Mouse (Mus musculus): ENCODE measurements at regions not wholly inside any gene's neighbourhood (a gene's known extent, or its start where the extent isn't known, plus 50 kb on each side); places are given as distances from the start of the nearest gene placed in this dataset.
"Not testable (repeated sequence)": the region's sequence is repeated elsewhere in the genome, so short reads cannot be mapped to it uniquely, and the experiment has no call there.

- no peak for DNase-seq (ENCODE audit: low spot score in 2 of 2)
These were observed 134.8 kb upstream of the Bcor start for GRCm38 (mm10) chrX:12294941-12295340.

GRCm38 (mm10) chrX:12296264-12297053 is 136.3 kb upstream of the Bcor start:
- no peak for DNase-seq (ENCODE audit: low spot score in 2 of 2)

GRCm38 (mm10) chrX:12298609-12299008 is 138.5 kb upstream of the Bcor start:
- DNase-seq (ENCODE audit: low spot score in 2 of 2): no peak

- DNase-seq (ENCODE audit: low spot score in 2 of 2): no peak
These were observed 139.1 kb upstream of the Bcor start for GRCm38 (mm10) chrX:12299236-12299635.

- DNase-seq (ENCODE audit: low spot score in 2 of 2): no peak
These were observed 144.5 kb upstream of the Bcor start for GRCm38 (mm10) chrX:12304678-12305077.

- DNase-seq (ENCODE audit: low spot score in 2 of 2): no peak
These were observed 146.8 kb upstream of the Bcor start for GRCm38 (mm10) chrX:12306940-12307339.

- DNase-seq (ENCODE audit: low spot score in 2 of 2): no peak
These were observed 152.4 kb upstream of the Bcor start for GRCm38 (mm10) chrX:12312534-12312933.

- DNase-seq (ENCODE audit: low spot score in 2 of 2): no peak
These were observed 155.5 kb upstream of the Bcor start for GRCm38 (mm10) chrX:12315658-12316057.

- not testable (repeated sequence) for DNase-seq (ENCODE audit: low spot score in 2 of 2)
These were observed 157.3 kb upstream of the Bcor start for GRCm38 (mm10) chrX:12317488-12317887.

GRCm38 (mm10) chrX:12318848-12319651 is 158.9 kb upstream of the Bcor start:
- DNase-seq (ENCODE audit: low spot score in 2 of 2): no peak

- DNase-seq (ENCODE audit: low spot score in 2 of 2): no peak
These were observed 162.3 kb upstream of the Bcor start for GRCm38 (mm10) chrX:12322453-12322852.

GRCm38 (mm10) chrX:12323268-12323667 is 163.1 kb upstream of the Bcor start:
- no peak for DNase-seq (ENCODE audit: low spot score in 2 of 2)

- no peak for DNase-seq (ENCODE audit: low spot score in 2 of 2)
These were observed 163.7 kb upstream of the Bcor start for GRCm38 (mm10) chrX:12323812-12324211.

GRCm38 (mm10) chrX:12327464-12327863 is 167.3 kb upstream of the Bcor start:
- no peak for DNase-seq (ENCODE audit: low spot score in 2 of 2)

- DNase-seq (ENCODE audit: low spot score in 2 of 2): no peak
These were observed 180.4 kb upstream of the Bcor start for GRCm38 (mm10) chrX:12340561-12340960.

- DNase-seq (ENCODE audit: low spot score in 2 of 2): no peak
These were observed 181.3 kb upstream of the Bcor start for GRCm38 (mm10) chrX:12341356-12341965.

- no peak for DNase-seq (ENCODE audit: low spot score in 2 of 2)
These were observed 184.8 kb upstream of the Bcor start for GRCm38 (mm10) chrX:12344805-12345555.

- DNase-seq (ENCODE audit: low spot score in 2 of 2): no peak
These were observed 186.7 kb upstream of the Bcor start for GRCm38 (mm10) chrX:12346856-12347255.

- no peak for DNase-seq (ENCODE audit: low spot score in 2 of 2)
These were observed 188.0 kb upstream of the Bcor start for GRCm38 (mm10) chrX:12348117-12348516.

- DNase-seq (ENCODE audit: low spot score in 2 of 2): no peak
These were observed 194.7 kb upstream of the Bcor start for GRCm38 (mm10) chrX:12354875-12355274.

- no peak for DNase-seq (ENCODE audit: low spot score in 2 of 2)
These were observed 197.9 kb upstream of the Bcor start for GRCm38 (mm10) chrX:12358026-12358425.

Data from cerebellum, postnatal 4 days (tissue).